Mouse (Mus musculus) frontal cortex, adult 2 months (tissue): ENCODE measurements around the gene Abcc9. TPM values are rescaled to one million over a fixed set of nuclear protein-coding genes. Genes with fewer than 3 reads are reported as not detected.

Experiments used
- DNase-seq, 2 experiments: peaks; one replicate each; pipeline ENCODE4 v3.0.0; 2022; ENCODE audit warnings: low spot score in 1 of 2; ENCODE audit errors: extremely low spot score in 1 of 2
- polyA plus RNA-seq: library from polyadenylated mRNA; depleted of rRNA; stranded (reverse); fragments of >200 nt; gene quantifications from 2 replicates; pipeline ENCODE4 v1.2.3, GENCODE M21; 2012; rRNA removed

Gene Abcc9
- polyA plus RNA-seq, 1 experiment = 3.4 TPM

DNA sequence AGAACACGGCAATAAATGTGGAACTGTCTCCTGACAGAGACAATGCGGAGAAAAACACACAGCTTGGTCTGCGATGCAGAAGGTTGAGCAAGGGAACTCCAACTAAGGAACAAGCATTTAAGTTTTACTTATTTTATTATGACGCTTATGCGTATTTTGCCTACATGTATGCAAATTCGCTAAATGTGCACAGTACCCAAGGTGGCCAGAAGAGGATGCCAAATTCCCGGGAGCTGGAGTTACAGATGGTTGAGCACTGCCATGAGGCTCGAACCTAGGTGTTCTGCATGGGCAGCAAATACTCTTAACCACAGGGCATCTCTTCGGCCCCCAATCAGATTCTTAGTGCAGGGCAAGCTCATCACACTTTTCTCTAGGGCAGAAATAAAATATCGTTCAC is 144.0 kb downstream of the Abcc9 start:
- DNase-seq = peak in 1 of 2 experiments; percentile 25

DNA sequence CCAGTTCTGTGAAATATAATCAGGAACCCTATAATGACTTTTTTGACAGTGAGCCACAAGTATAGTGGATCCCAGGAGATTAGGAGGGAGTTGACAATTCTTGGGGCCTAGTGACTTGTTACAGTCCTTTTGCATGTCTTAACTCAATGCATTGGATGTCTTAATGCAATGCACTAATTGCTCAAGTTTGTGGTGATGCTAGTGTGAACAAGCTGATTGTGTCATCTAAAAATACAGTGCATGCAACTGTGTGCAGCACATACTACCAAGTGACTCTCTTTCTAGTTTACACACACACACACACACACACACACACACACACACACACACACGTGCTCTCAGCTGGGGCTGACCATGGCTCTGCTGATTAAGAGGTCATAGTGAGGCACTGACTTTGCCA is 146.1 kb downstream of the Abcc9 start:
- DNase-seq = no peak

DNA sequence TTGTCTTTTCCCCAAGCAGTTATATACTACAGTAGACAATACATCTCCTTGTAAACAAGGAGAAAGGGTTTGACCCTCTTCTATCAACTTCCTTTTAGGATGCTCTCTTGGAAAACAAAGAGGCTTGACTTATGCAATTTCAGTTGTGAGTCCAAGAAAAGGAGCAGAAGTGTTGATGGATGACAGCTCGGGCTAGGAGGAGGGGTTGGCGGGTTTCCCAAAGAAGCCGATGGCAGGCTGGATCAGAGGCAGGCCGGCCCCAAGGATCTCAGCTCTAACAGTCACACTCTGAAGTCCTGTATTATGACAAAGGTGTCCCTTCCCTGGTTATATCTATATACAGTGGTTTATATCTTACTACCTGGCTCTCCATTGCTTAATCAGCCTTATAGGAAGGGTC is 150.6 kb downstream of the Abcc9 start:
- DNase-seq = no peak

DNA sequence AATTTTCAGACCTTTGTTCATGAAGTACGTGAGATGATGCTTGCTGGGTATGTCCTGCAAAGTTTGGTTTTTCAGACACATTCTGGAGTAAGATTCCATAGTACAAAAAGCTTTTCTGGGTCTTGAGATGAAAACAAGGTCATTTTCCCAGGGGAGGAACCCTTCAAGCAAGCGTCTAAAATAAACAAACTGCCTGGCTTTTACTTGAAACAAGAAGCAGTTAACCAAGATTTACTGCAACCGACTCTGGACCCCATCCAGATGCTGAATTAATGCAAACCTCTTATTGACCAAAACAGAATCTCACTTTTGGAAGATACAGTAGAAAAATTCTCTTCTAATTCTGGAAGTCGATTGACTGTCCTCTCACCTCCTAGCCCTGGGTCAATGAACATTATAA is 151.2 kb downstream of the Abcc9 start:
- DNase-seq = no peak

DNA sequence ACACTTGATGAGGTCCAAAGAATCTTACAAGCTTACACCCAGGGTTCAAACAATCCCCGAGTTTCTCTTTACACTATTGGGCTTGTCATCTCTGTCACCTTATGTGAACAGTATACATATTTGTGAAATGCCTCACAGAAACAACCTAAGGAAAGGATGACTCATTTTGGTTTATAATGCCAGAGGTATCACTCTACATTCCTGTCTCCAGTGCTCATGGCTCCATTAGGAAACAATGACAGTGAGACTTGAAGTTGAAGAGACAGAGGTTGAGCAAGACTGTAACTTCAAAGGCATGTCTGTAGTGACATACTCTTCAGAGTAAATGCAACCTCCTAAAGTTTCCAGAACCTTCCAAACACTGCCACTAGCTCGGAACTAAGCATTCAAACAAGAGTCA is 153.7 kb downstream of the Abcc9 start:
- no peak for DNase-seq

DNA sequence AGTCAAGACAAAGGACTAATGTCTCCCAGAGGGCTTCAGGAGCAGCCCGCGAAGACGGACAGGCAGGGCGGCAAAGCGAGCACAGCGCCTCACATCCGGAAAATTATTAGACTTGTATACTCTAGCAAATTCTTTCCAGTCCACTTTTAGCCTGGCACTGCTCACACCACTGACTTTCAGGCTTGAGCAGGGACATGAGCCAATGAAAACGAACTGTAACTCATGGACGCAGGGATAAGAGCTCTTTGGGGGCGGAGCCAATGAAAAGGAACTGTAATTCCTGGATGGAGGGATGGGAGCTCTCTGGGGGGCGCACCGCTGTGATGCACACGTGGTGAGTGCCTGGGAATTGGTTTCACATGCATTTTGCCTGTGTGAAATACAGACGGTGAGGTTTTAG is 157.0 kb downstream of the Abcc9 start:
- DNase-seq = no peak

DNA sequence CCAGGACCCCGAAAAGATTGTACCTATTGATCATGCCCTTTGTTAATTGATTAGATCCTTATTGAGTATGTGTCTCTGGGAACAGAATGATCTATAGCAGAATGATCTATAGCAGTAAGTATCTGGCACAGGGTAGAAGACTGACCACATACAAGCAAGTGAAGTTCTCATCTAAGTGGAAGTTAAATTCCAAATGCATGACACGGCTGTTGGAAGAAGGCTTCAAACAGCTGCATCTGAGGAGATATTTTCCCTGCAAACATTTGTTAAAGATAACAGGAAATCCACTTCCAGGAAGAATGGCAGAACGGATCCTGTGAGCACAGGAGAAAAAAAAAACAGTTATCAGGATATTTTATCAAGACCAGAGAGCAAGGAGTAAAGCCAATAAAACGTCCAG is 158.5 kb downstream of the Abcc9 start:
- DNase-seq = no peak

DNA sequence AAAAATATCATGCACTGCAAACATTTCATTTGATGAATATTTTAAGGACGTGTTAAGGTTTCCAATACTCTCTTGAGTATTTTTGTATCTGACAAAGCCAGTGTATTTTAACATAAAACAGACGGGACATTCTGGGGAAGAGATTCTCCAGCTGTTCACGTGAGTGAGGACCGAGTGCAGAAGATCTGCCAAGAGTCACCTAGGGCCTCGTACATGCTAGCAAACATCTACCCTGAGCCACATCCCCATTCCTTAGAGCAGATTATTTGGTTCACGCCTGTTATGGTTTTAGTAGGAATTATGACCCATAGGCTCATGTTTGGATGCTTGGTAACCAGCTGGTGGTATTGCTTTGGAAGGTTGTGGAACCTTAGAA is 159.3 kb downstream of the Abcc9 start:
- DNase-seq = no peak

DNA sequence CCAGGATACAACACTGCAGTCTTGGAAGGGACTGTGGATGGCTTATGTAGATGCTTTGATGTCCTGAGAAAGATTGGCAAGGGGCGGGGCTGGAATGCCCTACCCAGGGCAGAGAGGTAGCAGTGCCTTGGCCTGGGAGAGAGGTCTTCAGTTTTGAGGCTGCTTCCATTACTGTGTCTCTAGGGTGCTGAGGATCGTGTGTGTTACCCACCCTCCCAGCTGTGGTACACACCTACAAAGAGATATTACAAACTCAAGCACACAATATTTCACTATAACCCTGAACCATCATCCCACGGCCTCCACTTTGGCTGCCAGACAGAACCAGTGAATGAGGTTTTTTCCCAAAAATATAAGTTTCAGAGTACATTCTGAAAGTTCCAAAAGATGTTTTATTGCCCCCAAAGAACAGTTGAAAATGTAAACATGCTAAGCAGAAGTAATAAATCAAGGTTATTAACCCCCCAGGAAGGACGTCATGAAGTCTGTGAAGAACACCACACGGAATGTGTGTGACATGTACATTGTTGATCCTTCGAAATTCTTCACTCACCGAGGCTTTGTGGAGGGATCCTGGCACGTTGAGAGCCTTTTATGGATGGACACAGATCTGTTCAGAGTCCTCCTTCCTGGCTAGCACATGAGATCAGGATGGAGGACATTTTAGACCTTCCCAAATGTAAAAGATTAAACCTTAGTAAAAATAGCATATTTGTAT is 159.9 kb downstream of the Abcc9 start:
- no peak for DNase-seq

DNA sequence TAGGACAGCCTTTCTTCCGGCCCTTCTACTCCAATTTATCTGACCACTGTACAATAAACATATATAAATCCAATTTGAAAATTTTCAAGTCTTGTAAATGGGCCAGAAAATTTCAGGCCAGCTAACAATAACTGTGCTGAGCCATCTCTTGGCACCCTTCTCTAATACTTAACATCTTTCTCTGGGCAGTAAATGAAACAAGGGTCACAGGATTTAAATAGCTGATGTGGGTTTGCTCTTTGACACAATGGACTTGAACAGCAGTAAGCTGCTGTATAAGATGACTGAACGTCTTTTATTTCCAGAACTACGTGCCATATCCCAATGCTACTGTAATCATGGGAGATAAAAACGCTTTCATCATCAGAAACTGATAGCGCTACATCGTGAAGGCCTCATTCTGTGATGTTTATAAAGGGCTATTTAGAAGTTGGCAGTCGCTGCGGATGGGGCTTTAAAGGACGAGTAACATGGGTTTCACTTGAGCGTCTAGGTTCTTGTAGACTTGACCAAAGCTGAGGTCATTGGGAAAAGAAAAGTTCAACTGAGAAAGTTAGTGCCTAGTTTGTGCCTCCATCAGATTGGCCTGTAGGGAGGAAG is 161.5 kb downstream of the Abcc9 start:
- no peak for DNase-seq

DNA sequence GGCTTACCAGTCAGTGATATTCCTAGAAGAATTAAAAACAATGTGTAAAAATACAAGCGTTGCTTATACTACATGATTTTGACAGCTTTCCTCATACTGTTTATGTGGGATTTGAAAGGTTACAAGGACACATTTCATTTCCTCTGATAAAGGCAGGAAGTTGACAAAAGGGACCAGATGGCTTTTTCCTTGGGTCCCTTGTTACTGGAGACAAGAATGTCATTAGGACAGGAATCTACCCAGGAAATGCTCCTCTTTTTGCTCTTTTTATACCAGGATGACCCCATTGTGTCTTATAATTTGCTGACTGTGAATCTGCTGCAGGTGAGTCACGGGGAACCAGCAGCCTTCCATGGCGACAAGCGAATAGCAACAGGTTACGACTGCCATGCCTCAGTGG is 162.0 kb downstream of the Abcc9 start:
- no peak for DNase-seq

DNA sequence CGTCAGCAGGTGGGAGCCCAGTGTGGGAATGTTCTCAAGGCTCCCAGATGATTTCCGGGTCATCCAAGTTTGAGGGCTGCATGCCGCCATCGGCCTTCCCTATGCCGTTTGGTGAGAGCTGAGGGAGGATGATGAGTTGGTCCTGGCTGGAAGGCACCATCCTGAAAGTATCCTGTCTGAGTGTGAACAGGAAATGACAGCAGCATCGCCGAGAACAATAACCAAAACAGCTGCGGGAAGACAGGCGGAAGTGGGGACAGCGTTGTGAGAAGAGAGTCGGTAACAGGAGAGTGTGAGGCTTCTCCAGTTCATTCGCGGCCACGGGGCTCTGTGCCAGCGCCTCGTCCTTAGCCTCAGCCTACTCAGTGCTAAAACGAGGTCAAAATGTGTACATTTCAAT is 163.6 kb downstream of the Abcc9 start:
- no peak for DNase-seq

Other genes with a start within 250 kb of the Abcc9 start
- 0.06 and 0.08 TPM in 2 replicates for gene Gys2, start 229.2 kb downstream of the Abcc9 start, polyA plus RNA-seq
- 1,262 and 1,369 TPM in 2 replicates for gene Ldhb, start 194.4 kb downstream of the Abcc9 start, polyA plus RNA-seq
- gene Kcnj8, start 130.7 kb downstream of the Abcc9 start, polyA plus RNA-seq = 4.1 and 5.3 TPM in 2 replicates
- gene Cmas, start 54.4 kb upstream of the Abcc9 start, polyA plus RNA-seq = 85.3 and 88.2 TPM in 2 replicates
- gene Sult6b2, start 102.2 kb upstream of the Abcc9 start, polyA plus RNA-seq = 0.19 and 0.22 TPM in 2 replicates